Mouse (Mus musculus): ENCODE measurements around the gene Ep300. TPM values are rescaled to one million over a fixed set of nuclear protein-coding genes. Genes with fewer than 3 reads are reported as not detected.
A peak's percentile ranks its signal among the peaks of the same experiment; 100 is the strongest.

Ep300 gene
- polyA plus RNA-seq (2015; fragmentation: Nextera tagmentation; extraction: Ambion mirVana), result 17.9 and 18.0 TPM in 2 replicates

DNA sequence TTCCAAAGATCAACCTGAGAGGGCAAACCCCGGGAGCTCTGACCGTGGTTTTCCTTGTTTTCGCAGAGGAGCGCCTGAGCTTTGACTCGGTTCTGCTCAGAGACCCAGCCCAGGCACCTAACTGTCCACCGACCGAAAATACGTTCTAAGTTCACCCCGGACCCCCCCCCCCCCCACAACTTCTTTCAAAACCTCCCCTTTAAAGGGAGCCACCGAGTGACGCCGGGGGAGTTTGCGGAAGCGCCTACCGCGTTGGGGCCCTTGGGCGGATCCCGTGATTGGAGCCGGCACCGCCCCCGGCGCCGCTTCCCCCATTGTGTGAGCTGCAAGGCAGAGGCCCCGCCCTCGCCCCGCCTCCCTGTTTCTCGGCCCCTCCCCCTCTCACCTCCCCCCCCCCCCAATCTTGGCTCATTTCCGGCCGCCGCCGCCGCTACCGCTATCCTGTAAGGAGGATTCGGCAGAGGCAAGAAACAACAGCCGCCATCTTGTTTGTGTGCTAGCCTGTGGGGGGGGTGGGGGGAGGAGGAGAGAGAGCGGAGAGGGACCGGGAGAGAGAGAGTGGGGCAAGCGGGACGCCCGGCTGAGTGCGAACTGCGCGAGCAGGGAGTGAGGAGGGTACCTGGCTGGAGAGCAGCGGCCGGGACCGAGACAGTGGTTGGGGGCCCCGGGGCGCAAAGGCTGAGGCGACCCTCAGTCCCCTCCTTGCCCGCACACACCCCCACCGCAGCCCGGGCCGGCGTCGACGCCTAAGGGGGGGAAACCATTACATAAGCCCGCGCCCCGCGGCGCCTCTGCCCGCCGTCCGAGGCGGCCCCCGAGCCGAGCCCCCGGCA, at the start of gene Ep300:
TSS of gene Ep300 (plus strand) at position 439 of the 833 bp plus-strand sequence.
- Histone ChIP-seq H3K27ac (ENCODE audit: low read length) (peak within 1 kb of the TSS; percentile 100), H3K4me1 (replicated peaks; ENCODE audit: control insufficient read depth, insufficient read depth, low read length) (peaks cover 21% of the 10 kb centered on the region), H3K36me3 (ENCODE audit: control insufficient read depth, insufficient read depth) (no peaks in the 10 kb centered on the region), H3K4me3 (replicated peaks; ENCODE audit: low read length) (peak within 1 kb of the TSS; percentile 62), H3K9me3 (ENCODE audit: control insufficient read depth, low read length) (no peaks in the 10 kb centered on the region), H3K4me2 (ENCODE audit: low read length) (peak within 1 kb of the TSS; percentile 62), H3K9ac (replicated peaks; ENCODE audit: low read depth, low read length) (peak within 1 kb of the TSS; percentile 100), H3K27me3 (replicated peaks; ENCODE audit: control insufficient read depth, insufficient read depth, low read length) (no peaks in the 10 kb centered on the region)
- ATAC-seq, result peak; percentile 92
- WGBS, result under 1% methylated on average over 42 of the region's 68 CpGs

DNA sequence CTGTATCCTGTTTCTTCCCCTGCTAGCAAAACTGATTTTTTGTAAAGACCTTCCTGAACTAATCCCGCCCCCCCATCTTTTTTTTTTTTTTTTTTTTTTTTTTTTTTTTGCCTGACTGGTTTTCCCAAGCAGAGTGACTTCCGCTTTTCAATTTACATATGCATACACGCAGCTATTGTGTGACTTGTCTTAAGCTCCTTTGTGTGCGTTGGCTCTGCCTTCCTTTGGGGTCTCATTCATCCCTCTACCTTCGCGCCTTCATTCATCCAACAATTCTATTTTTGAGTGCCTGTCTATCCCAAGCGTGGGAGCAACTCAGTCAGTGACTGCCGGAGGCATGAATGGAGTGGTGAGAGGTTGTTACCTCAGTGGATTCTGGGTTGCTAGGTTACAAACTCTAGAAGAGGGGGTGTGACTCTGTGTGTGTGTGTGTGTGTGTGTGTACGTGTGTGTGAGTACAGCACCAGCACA, 49.2 kb upstream of the Ep300 start:
- H3K4me3 ChIP-seq (replicated peaks; ENCODE audit: low read length), result no peak overlapping the region
- H3K4me2 ChIP-seq (ENCODE audit: low read length), result no peak overlapping the region
- no peaks in the 10 kb centered on the region for H3K27me3 ChIP-seq (replicated peaks; ENCODE audit: control insufficient read depth, insufficient read depth, low read length)
- ATAC-seq, result peak; percentile 80
- no peak overlapping the region for H3K27ac ChIP-seq (ENCODE audit: low read length)
- no peak overlapping the region for H3K9ac ChIP-seq (replicated peaks; ENCODE audit: low read depth, low read length)
- 6% methylated on average over 9 of the region's 9 CpGs for WGBS
- no peaks in the 10 kb centered on the region for H3K36me3 ChIP-seq (ENCODE audit: control insufficient read depth, insufficient read depth)
- 0 out of 2 replicates have a peak, but pooled peaks cover 6% of the 10 kb centered on the region for H3K4me1 ChIP-seq (replicated peaks; ENCODE audit: control insufficient read depth, insufficient read depth, low read length)
- H3K9me3 ChIP-seq (ENCODE audit: control insufficient read depth, low read length), result no peaks in the 10 kb centered on the region

DNA sequence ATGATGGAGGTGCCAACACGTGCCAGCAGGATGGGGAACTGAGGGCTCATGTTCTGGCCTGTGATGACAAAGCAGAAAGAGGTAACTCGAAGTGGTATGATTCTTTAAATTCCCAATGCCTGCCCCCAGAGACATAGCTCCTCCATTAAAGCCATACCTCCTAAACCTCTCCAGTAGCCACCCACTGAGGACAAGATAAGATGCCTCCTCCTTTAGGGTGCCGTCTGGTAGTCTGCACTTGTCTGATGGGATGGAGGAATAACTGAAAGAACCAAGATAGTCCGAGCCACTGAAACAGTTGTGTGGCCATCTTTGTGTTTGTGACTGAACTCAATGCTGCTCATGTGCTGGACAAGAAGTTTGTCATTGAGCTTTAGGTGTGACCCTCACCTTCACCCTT, 47.0 kb upstream of the Ep300 start:
- Histone ChIP-seq H3K4me1 (replicated peaks; ENCODE audit: control insufficient read depth, insufficient read depth, low read length) (0 out of 2 replicates have a peak, but pooled peaks cover 6% of the 10 kb centered on the region), H3K36me3 (ENCODE audit: control insufficient read depth, insufficient read depth) (no peaks in the 10 kb centered on the region), H3K27ac (ENCODE audit: low read length) (no peak overlapping the region), H3K27me3 (replicated peaks; ENCODE audit: control insufficient read depth, insufficient read depth, low read length) (no peaks in the 10 kb centered on the region), H3K9ac (replicated peaks; ENCODE audit: low read depth, low read length) (no peak overlapping the region), H3K4me3 (replicated peaks; ENCODE audit: low read length) (no peak overlapping the region), H3K4me2 (ENCODE audit: low read length) (no peak overlapping the region), H3K9me3 (ENCODE audit: control insufficient read depth, low read length) (no peaks in the 10 kb centered on the region)
- ATAC-seq, result no peak
- 92% methylated on average over 4 of the region's 4 CpGs for whole genome bisulfite sequencing

DNA sequence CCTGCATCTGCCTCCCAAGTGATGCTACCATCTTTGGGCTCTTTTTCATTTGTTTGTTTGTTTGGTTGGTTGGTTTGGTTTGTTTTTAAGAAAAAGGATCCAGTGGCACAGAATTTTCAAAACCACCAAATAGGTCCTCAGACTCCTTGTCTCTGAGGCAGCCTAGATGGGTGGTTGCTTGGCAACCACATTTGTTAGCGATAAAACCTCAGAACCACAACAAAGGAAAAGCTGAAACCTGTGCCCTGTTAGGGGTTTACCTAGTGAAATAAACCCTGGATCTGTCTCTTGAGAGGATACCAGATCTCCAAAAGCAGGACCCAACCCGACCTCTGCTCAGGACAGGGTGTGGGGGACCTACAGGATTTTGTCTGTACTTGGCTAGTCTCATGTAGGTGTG, 45.6 kb upstream of the Ep300 start:
- Histone ChIP-seq H3K9me3 (ENCODE audit: control insufficient read depth, low read length) (no peaks in the 10 kb centered on the region), H3K36me3 (ENCODE audit: control insufficient read depth, insufficient read depth) (no peaks in the 10 kb centered on the region), H3K4me1 (replicated peaks; ENCODE audit: control insufficient read depth, insufficient read depth, low read length) (0 out of 2 replicates have a peak, but pooled peaks cover 6% of the 10 kb centered on the region), H3K4me2 (ENCODE audit: low read length) (no peak overlapping the region), H3K4me3 (replicated peaks; ENCODE audit: low read length) (no peak overlapping the region), H3K9ac (replicated peaks; ENCODE audit: low read depth, low read length) (no peak overlapping the region), H3K27ac (ENCODE audit: low read length) (no peak overlapping the region), H3K27me3 (replicated peaks; ENCODE audit: control insufficient read depth, insufficient read depth, low read length) (no peaks in the 10 kb centered on the region)
- WGBS, result 77% methylated on average over 2 of the region's 2 CpGs
- no peak for ATAC-seq

DNA sequence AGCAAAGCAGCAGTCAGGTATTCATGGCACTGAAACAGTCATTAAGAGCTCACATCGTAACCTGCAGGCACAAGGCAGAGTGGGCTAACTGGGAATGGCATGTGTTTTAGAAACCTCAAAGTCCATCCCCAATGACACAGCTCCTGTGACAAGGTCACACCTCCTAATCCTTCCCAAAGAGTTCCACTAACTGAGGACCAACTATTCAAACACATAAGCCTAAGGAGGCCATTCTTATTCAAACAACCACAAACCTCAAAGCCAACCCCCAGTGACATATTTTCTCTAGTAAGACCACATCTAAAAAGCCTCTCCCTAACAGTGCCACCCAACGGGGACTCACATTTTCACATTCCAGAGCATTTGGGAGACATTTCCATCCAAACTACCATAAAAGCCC, 40.2 kb upstream of the Ep300 start:
- Histone ChIP-seq H3K27me3 (replicated peaks; ENCODE audit: control insufficient read depth, insufficient read depth, low read length) (no peaks in the 10 kb centered on the region), H3K4me2 (ENCODE audit: low read length) (no peak overlapping the region), H3K27ac (ENCODE audit: low read length) (no peak overlapping the region), H3K36me3 (ENCODE audit: control insufficient read depth, insufficient read depth) (no peaks in the 10 kb centered on the region), H3K4me3 (replicated peaks; ENCODE audit: low read length) (no peak overlapping the region), H3K9ac (replicated peaks; ENCODE audit: low read depth, low read length) (no peak overlapping the region), H3K4me1 (replicated peaks; ENCODE audit: control insufficient read depth, insufficient read depth, low read length) (no peaks in the 10 kb centered on the region), H3K9me3 (ENCODE audit: control insufficient read depth, low read length) (no peaks in the 10 kb centered on the region)
- ATAC-seq, result no peak
- 89% methylated on average over 2 of the region's 2 CpGs for WGBS

DNA sequence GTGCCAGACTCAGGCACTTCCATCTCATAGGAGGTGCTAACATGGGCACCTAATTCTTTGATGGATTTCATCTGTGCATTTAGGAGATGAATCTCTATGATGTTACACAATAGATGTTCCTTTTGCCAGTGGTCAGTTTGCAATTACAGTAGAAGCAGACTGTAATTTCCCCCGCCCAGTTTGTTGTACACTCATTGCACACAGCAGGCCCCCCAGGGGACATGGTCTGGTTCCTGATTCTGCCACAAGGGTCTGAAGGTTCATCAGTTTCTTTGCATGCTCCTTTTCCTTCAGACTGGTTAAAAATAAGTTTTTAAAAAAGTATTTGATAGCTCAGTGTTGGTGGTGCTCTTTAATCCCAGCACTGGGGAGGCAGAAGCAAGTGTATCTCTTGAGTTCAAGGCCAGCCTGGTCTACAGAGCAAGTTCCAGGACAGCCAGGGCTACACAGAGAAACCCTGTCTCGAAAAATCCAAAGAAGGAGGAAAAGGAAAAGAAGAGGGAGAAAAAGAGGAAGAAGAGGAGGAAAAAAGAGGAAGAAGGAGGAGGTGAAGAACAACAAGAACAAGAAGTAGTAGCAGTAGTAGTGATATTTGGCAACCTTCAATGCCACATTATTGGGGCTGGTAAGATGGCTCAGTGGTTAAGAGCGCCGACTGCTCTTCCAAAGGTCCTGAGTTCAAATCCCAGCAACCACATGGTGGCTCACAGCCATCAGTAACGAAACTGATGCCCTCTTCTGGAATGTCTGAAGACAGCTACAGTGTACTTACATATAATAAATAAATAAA, 39.6 kb upstream of the Ep300 start:
- Histone ChIP-seq H3K27me3 (replicated peaks; ENCODE audit: control insufficient read depth, insufficient read depth, low read length) (no peaks in the 10 kb centered on the region), H3K4me2 (ENCODE audit: low read length) (no peak overlapping the region), H3K27ac (ENCODE audit: low read length) (no peak overlapping the region), H3K36me3 (ENCODE audit: control insufficient read depth, insufficient read depth) (no peaks in the 10 kb centered on the region), H3K9me3 (ENCODE audit: control insufficient read depth, low read length) (no peaks in the 10 kb centered on the region), H3K9ac (replicated peaks; ENCODE audit: low read depth, low read length) (no peak overlapping the region), H3K4me1 (replicated peaks; ENCODE audit: control insufficient read depth, insufficient read depth, low read length) (no peaks in the 10 kb centered on the region), H3K4me3 (replicated peaks; ENCODE audit: low read length) (no peak overlapping the region)
- 85% methylated on average over 5 of the region's 5 CpGs for WGBS
- no peak for ATAC-seq

DNA sequence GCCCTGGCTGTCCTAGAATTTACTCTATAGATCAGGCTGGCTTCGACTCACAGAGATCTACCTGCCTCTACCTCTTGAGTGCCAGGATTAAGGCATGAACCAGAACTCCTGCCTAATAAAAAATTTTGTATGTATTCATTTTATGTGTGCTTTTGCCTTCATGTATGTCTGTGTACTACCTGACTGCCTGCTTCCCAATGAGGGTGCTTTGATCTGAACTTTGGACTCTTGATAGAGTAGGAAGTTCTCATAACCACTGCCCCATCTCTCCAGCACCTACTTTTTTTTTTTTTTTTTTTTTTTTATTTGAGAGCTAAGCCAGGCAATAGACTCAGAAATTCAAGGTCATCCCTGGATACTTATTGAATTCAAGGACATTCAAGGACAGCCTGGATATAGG, 31.7 kb upstream of the Ep300 start:
- ATAC-seq, result no peak

DNA sequence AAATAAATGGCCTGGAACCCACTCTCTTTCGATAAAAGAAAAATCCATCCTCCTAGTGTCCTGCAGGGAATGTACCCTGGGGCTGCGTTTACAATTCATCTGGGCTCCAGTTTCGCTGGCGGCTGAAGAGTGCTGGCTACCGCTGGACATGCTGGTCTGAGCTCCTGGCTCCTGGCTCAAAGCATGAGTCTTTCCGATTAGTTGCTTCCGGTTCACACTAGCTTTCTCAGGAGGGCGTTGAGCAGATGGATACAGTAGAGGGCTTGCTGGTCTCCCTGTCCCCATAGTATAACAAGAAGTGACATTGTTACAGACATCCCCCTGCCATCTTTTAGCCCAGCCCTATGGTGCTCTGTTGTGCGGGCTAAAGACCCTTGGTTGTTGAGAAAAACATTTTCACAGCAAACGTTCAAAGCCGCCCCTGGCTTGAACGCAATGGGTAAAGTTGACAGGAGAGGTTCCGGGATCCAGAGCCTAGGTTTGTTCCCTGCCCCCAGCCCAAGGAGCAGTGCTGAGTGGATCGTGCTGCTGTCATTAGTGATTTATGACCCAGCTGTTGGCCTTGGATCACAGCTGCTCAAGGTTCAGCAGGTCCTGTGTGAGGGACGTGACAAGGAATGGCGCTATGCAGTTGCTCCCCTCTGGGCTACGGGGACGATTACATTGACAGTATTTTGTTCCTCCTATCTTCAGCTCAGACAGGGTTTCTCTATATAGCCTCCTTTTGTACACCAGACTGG, 30.4 kb upstream of the Ep300 start:
- no peak overlapping the region for H3K9ac ChIP-seq (replicated peaks; ENCODE audit: low read depth, low read length)
- H3K4me2 ChIP-seq (ENCODE audit: low read length), result no peak overlapping the region
- 76% methylated on average over 18 of the region's 18 CpGs for whole genome bisulfite sequencing
- H3K27me3 ChIP-seq (replicated peaks; ENCODE audit: control insufficient read depth, insufficient read depth, low read length), result no peaks in the 10 kb centered on the region
- no peaks in the 10 kb centered on the region for H3K9me3 ChIP-seq (ENCODE audit: control insufficient read depth, low read length)
- H3K27ac ChIP-seq (ENCODE audit: low read length), result no peak overlapping the region
- H3K4me1 ChIP-seq (replicated peaks; ENCODE audit: control insufficient read depth, insufficient read depth, low read length), result no peaks in the 10 kb centered on the region
- H3K4me3 ChIP-seq (replicated peaks; ENCODE audit: low read length), result no peak overlapping the region
- no peaks in the 10 kb centered on the region for H3K36me3 ChIP-seq (ENCODE audit: control insufficient read depth, insufficient read depth)
- no peak for ATAC-seq

More for the DNA sequence above, 31.7 kb upstream of the Ep300 start:
- no peak overlapping the region for H3K9ac ChIP-seq (replicated peaks; ENCODE audit: low read depth, low read length)
- no peak overlapping the region for H3K4me2 ChIP-seq (ENCODE audit: low read length)
- H3K4me3 ChIP-seq (replicated peaks; ENCODE audit: low read length), result no peak overlapping the region
- 91% methylated on average over 1 of the region's 1 CpGs for WGBS
- H3K9me3 ChIP-seq (ENCODE audit: control insufficient read depth, low read length), result no peaks in the 10 kb centered on the region
- no peak overlapping the region for H3K27ac ChIP-seq (ENCODE audit: low read length)
- no peaks in the 10 kb centered on the region for H3K4me1 ChIP-seq (replicated peaks; ENCODE audit: control insufficient read depth, insufficient read depth, low read length)
- no peaks in the 10 kb centered on the region for H3K27me3 ChIP-seq (replicated peaks; ENCODE audit: control insufficient read depth, insufficient read depth, low read length)
- H3K36me3 ChIP-seq (ENCODE audit: control insufficient read depth, insufficient read depth), result no peaks in the 10 kb centered on the region

DNA sequence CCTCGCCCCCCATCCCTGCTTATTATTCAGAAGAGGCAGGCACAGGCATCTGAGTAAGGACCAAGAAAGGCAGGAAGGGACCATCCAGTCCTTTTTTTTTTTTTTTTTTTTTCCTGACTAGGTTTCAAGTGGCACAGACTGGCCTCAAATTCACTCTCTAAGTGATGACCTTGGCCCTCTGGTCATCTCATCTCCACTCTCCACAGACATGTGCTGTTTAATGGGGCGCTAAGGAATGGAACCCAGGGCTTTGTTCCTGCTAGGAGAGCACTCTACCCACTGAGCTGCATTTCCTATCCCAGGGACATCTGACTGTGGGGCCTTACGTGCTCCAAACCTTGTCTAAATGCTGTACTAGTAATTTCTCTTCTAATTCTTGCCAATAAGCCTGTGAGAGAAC, 29.2 kb upstream of the Ep300 start:
- H3K4me1 ChIP-seq (replicated peaks; ENCODE audit: control insufficient read depth, insufficient read depth, low read length), result no peaks in the 10 kb centered on the region
- no peak overlapping the region for H3K9ac ChIP-seq (replicated peaks; ENCODE audit: low read depth, low read length)
- no peak overlapping the region for H3K4me3 ChIP-seq (replicated peaks; ENCODE audit: low read length)
- H3K27me3 ChIP-seq (replicated peaks; ENCODE audit: control insufficient read depth, insufficient read depth, low read length), result no peaks in the 10 kb centered on the region
- no peak overlapping the region for H3K4me2 ChIP-seq (ENCODE audit: low read length)
- 62% methylated on average over 3 of the region's 3 CpGs for WGBS
- no peaks in the 10 kb centered on the region for H3K36me3 ChIP-seq (ENCODE audit: control insufficient read depth, insufficient read depth)
- no peaks in the 10 kb centered on the region for H3K9me3 ChIP-seq (ENCODE audit: control insufficient read depth, low read length)
- no peak overlapping the region for H3K27ac ChIP-seq (ENCODE audit: low read length)
- no peak for ATAC-seq
